Mouse (Mus musculus): ENCODE results near the gene Ms4a4a.

Ms4a4a gene

DNA sequence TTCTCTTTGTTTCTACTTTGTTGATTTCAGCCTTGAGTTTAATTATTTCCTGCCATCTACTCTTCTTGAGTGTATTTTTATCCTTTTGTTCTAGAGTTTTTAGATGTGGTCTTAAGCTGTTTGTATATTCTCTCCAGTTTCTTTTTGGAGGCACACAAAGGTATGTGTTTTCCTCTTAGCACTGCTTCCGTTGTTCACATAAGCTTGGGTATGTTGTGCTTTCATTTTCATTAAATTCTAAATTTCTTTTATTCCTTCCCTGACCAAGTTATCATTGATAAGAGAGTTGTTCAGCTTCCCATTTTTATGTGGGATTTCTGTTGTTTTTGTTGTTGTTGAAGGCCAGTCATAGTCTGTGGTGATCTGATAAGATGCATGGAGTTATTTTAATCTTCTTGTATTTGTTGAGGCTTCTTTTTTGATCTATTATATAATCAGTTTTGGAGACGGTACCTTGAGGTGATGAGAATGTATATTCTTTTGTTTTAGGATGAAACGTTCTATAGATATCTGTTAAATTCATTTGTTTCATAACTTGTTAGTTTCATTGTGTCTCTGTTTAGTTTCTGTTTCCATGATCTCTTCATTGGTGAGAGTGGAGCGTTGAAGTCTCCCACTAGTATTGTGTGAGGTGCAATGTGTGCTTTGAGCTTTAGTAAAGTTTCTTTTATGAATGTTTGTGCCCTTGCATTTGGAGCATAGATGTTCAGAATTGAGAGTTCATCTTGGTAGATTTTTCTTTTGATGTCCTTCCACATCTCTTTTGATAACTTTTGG, 59.9 kb downstream of the Ms4a4a start:
- DNase-seq (ENCODE audit: low read depth, low spot score) = no peak

All from WW6 (cell line).